Mouse (Mus musculus) embryonic facial prominence, embryonic 11.5 days (tissue): ENCODE data around the gene Slc25a45. TPM values are rescaled to one million over a fixed set of nuclear protein-coding genes. Genes with fewer than 3 reads are reported as not detected.

ENCODE experiments used
- ATAC-seq: fragments of 200-750 bp; cut with Nextera tagmentation; replicated peaks from 2 replicates; pipeline ENCODE4 v1.8.0; 2017; ENCODE audit warnings: low read depth; ENCODE audit not compliant: insufficient number of reproducible peaks, low FRiP score, low TSS enrichment
- DNase-seq: peaks from one replicate; pipeline ENCODE4 v3.0.0-alpha.2; 2015; ENCODE audit warnings: low spot score
- H3K27ac ChIP-seq: fragments of 300-500 bp; sonication (generic); replicated peaks from 2 replicates; pipeline ENCODE4 v1.5.1; 2014; ENCODE audit warnings: mild to moderate bottlenecking, low read depth, low read length, control low read depth
- H3K27me3 ChIP-seq: fragments of 300-500 bp; sonication (generic); 2 replicates; pipeline ENCODE4 v1.6.1; 2014; ENCODE audit warnings: mild to moderate bottlenecking, low read length, moderate library complexity, mixed read lengths; ENCODE audit not compliant: control insufficient read depth, insufficient read depth
- H3K36me3 ChIP-seq: fragments of 300-500 bp; sonication (generic); replicated peaks from 2 replicates; pipeline ENCODE4 v1.6.1; 2014; ENCODE audit warnings: low read depth, mild to moderate bottlenecking, low read length, moderate library complexity, mixed read lengths; ENCODE audit not compliant: control insufficient read depth, insufficient read depth
- H3K4me1 ChIP-seq: fragments of 300-500 bp; sonication (generic); 2 replicates; pipeline ENCODE4 v1.6.1; 2014; ENCODE audit warnings: low read length, mixed read lengths; ENCODE audit not compliant: control insufficient read depth, insufficient read depth
- H3K4me2 ChIP-seq: fragments of 300-500 bp; sonication (generic); 2 replicates; pipeline ENCODE4 v1.6.1; 2014; ENCODE audit warnings: low read depth, mild to moderate bottlenecking, control low read depth, low read length, moderate library complexity
- H3K4me3 ChIP-seq: fragments of 300-500 bp; sonication (generic); 2 replicates; pipeline ENCODE4 v1.5.1; 2014; ENCODE audit warnings: low read depth, low read length, control low read depth
- H3K9ac ChIP-seq: fragments of 300-500 bp; sonication (generic); replicated peaks from 2 replicates; pipeline ENCODE4 v1.6.1; 2014; ENCODE audit warnings: mild to moderate bottlenecking, control low read depth, low read length
- H3K9me3 ChIP-seq: fragments of 300-500 bp; sonication (generic); replicated peaks from 2 replicates; pipeline ENCODE4 v1.6.1; 2016; ENCODE audit warnings: mild to moderate bottlenecking, low read length, inconsistent platforms, mixed read lengths; ENCODE audit not compliant: control insufficient read depth
- WGBS: fragments of 180-500 bp; shearing (Covaris S2); extraction: QIAGEN DNeasy Blood & Tissue Kit; methylation state at CpG from one replicate; pipeline ENCODE4 v1.1.7; 2014; 5-methylcytosine and 5-hydroxymethylcytosine counted together
- polyA plus RNA-seq: library from polyadenylated mRNA; unstranded; fragments of >200 nt; fragmentation: Nextera tagmentation; extraction: Ambion mirVana; gene quantifications from 2 replicates; pipeline ENCODE4 v1.2.1, GENCODE M21; 2014

Gene Slc25a45
- polyA plus RNA-seq, 1 experiment from 2014 or later, result 0.87 TPM

DNA sequence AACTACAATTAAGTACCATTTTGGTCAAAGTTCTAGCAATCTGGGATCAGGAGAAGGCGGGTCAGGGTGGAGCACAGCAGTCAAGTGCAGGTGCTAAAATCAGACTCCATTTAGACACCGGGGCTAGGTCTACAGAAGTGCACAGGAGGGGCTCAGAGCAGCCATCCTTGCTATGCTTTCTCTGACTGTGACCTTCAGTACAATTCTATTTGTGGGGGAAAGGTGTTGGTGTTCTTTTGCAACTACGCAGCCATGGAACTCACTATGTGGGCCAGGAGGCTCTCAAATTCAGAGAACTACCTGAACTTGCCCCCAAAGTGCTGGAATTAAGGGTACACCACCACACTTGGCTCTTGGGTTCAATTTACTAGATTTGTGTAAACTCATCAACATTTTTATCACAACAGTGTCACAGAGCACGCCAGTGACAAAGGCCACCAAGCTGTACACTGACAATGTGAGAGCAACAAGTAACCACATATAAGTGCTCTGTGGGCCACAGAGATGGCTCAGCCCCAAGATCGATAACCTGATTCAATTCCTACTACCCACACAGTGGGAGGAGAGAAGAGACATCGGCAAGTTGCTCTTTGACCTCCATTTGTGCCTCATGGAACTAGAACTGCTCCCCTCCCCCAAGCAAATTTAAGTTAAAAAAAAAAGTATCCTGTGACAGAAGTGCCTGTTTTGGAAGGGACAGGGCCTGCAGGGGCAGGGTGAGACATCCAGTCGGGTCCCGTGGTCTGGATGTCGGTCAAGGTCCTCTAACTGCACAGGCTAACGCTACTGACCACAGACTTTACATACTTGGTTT is 44.1 kb upstream of the Slc25a45 start:
- H3K4me1 ChIP-seq, result no peaks in the 10 kb centered on the region
- H3K27ac ChIP-seq, result no peak overlapping the region
- WGBS, result 83% methylated on average over 10 of the region's 10 CpGs
- no peak overlapping the region for H3K4me3 ChIP-seq
- no peak overlapping the region for H3K4me2 ChIP-seq
- DNase-seq (no peak), ATAC-seq (no peak)
- no peaks in the 10 kb centered on the region for H3K36me3 ChIP-seq
- H3K9ac ChIP-seq, result no peak overlapping the region
- no peaks in the 10 kb centered on the region for H3K27me3 ChIP-seq
- H3K9me3 ChIP-seq, result no peaks in the 10 kb centered on the region

DNA sequence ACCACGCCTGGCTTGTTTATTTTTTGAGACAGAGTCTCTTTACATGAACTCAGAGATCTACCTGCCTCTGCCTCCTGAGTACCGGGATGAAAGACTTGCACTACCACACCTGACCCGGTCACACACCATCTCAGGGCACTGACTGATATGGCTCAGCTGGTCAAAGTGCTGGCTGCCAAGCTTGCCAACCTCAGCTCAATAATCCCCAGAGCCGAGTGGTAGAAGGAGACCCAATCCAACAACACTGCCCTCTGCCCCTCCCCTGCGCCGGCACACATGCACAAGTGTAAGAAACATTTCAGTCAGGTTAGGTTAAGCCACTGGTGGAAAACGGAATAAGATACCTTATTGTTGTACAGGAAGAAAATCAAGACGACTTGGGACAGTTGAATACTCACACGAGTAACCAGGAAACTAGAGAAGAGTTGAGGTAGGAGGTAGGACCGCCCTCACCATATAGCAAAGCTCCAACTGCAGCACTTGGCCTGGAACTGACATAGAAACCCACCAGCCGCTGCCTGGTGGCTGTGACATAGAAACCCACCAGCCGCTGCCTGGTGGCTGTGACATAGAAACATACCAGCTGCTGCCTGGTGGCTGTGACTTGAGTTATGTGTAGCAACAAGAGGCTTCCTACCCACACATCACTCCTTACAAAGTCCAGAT is 43.2 kb upstream of the Slc25a45 start:
- ATAC-seq (no peak), DNase-seq (no peak)
- no peaks in the 10 kb centered on the region for H3K4me1 ChIP-seq
- no peak overlapping the region for H3K4me3 ChIP-seq
- no peak overlapping the region for H3K9ac ChIP-seq
- no peaks in the 10 kb centered on the region for H3K27me3 ChIP-seq
- WGBS, result 89% methylated on average over 12 of the region's 12 CpGs
- no peak overlapping the region for H3K4me2 ChIP-seq
- H3K9me3 ChIP-seq, result no peaks in the 10 kb centered on the region
- H3K36me3 ChIP-seq, result no peaks in the 10 kb centered on the region
- H3K27ac ChIP-seq, result no peak overlapping the region

DNA sequence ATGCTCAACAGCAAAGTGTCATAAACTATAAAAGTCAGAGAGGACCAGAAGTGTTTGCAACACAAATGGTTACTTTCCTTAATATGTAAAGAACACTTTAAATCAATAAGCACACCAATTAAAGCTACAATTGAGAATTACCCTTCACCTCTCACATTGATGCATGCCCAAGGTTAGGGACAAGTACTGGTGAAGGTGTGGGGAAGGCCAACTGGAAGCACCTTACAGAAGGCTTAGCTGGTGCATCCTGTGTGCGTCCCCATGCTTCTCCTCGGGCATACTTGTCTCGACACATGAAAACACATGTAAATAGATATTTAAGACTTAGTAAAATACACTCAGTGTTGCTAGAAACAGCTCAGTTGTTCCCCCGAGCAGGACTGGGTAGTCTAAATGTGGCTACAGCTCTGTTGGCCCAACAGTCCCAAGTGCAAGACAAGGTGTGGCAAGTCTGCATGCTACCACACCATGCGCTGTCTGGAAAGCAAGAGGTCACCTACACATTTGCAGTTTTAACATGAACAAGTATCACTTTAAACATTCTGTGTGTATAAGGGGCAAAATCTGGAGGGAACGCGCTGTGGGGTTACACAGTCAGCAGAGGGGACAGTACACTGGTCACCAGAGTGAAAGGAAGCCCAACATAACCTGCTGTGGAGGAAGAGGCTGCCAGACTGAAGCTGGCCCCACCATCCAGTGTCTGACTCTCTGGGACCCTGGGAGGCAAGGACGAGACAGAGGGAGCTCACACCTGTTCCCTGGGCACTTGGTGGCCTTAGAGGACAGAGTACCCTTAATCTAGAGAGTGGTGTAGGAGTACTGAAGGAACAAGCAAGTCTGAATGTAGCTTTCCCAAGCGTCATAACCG is 42.3 kb upstream of the Slc25a45 start:
- no peak for ATAC-seq
- WGBS, result 90% methylated on average over 10 of the region's 10 CpGs
- H3K4me2 ChIP-seq, result no peak overlapping the region
- DNase-seq, result no peak
- H3K27ac ChIP-seq, result no peak overlapping the region
- H3K9me3 ChIP-seq, result no peaks in the 10 kb centered on the region
- no peaks in the 10 kb centered on the region for H3K27me3 ChIP-seq
- H3K36me3 ChIP-seq, result no peaks in the 10 kb centered on the region
- H3K9ac ChIP-seq, result no peak overlapping the region
- no peak overlapping the region for H3K4me3 ChIP-seq
- no peaks in the 10 kb centered on the region for H3K4me1 ChIP-seq

DNA sequence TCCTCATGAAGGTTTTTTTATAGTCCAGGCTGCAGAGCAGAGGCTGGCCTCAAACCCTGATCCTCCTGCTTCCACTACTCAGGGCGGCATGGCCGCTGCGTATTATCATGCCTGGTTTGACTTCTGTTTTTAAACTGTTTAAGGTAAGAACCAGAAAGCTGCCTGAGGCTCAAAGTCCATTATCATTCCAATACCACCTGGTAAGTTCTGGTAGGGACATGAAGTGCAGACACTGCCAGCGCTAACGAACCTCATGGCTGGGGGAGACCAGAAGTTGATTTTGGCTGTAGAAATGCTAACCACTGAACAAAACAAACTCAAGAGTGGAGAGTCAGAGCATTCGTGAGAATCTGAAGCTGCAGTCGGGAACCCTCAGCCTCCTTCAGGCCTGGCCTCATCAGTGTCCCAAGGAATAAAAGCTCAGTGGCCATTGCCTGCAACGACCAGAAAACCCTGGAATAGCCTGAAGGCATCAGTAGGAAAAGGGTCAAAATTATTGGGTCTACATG is 41.6 kb upstream of the Slc25a45 start:
- Histone ChIP-seq H3K4me3 (no peak overlapping the region), H3K27ac (no peak overlapping the region), H3K9ac (no peak overlapping the region), H3K27me3 (no peaks in the 10 kb centered on the region), H3K36me3 (no peaks in the 10 kb centered on the region), H3K4me2 (no peak overlapping the region), H3K4me1 (no peaks in the 10 kb centered on the region), H3K9me3 (no peaks in the 10 kb centered on the region)
- ATAC-seq (no peak), DNase-seq (no peak)
- WGBS, result 78% methylated on average over 8 of the region's 8 CpGs

DNA sequence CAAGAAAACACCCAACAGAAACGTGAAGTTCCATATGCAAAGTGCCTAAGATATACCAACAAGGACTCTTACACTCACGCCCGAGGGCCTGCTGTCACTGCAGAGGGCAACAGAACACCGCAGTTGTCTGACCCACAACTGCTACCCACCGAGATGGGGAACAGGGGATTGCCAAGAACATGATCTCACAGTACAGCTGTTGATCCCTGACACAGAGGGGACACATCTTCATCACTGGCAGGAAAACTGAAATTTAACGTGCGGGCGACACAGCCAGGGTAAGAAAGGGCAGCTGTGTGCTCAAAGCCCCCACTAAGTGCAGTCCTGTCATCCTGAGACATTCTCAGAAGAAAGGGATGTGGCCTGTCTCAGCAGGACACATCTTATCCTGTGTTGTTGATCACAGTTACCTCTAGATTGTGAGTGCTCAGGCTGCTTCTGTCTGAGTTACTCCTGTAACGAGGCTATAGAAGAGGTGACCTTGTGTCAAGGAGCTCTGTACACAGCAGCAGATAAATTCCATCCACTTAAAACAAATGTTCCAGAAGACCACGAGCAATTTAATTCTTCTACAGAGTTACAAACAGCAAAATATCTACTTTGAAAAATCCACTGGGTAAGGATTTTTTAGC is 40.6 kb upstream of the Slc25a45 start:
- Histone ChIP-seq H3K36me3 (no peaks in the 10 kb centered on the region), H3K4me1 (no peaks in the 10 kb centered on the region), H3K9ac (no peak overlapping the region), H3K27me3 (no peaks in the 10 kb centered on the region), H3K4me2 (no peak overlapping the region), H3K9me3 (no peaks in the 10 kb centered on the region), H3K27ac (no peak overlapping the region), H3K4me3 (no peak overlapping the region)
- ATAC-seq (no peak), DNase-seq (no peak)
- 70% methylated on average over 10 of the region's 10 CpGs for WGBS

DNA sequence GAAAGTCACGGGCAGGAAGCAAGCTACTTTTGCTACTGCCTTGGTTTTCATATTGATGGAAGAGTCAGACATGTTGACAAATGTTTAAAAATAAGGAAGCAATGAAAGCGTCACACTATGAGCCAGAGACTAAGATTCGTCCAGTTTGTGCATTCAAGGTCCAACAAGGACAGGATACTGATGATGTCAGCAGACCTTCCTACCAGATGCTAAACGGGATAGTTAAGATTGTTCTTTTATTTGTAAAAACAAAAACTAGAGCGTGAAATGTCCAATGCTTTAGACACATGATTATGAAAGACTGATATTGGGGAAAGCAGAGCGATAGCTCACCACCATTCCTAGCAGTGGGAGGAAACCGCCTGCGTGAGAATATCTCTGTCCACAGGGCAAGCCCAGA is 40.0 kb upstream of the Slc25a45 start:
- no peaks in the 10 kb centered on the region for H3K4me1 ChIP-seq
- 87% methylated on average over 8 of the region's 8 CpGs for WGBS
- no peak for DNase-seq

DNA sequence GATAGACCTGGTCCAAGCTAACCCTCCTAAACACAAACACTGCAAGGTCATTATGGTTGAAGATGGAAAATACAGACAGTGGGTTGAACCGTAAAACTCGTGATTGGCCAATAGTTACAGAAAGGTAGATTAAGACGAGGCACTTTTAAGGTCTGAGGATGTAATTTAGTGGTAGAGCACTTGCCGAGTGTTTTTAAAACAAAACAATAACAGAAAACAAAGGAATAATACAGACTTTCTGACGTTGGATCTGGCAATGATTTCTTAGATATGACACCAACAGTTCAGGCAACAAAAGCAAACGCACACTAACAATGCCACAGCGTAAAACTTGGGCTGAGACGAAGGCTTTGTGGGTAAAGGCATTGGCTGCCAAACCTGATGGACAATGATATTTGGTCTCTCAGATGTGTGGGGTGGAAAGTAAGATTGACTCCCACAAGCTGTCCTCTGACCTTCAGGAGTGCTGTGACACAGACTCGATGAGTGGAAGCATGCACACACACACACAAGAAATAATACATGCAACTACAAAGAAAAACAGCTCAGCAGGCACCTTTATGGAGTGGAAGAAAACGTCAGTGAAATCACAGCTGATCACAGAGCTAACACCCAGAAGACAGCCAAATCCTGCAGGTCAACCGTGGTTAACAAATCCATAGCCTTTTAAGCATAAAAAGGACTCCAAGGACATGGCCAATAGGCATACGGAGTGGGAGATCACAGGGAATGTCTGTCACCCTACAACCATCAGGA is 39.3 kb upstream of the Slc25a45 start:
- H3K36me3 ChIP-seq, result no peaks in the 10 kb centered on the region
- WGBS, result 84% methylated on average over 12 of the region's 12 CpGs
- no peak overlapping the region for H3K27ac ChIP-seq
- H3K9me3 ChIP-seq, result no peaks in the 10 kb centered on the region
- H3K4me1 ChIP-seq, result no peaks in the 10 kb centered on the region
- no peaks in the 10 kb centered on the region for H3K27me3 ChIP-seq
- no peak overlapping the region for H3K9ac ChIP-seq
- ATAC-seq, result no peak
- no peak for DNase-seq
- H3K4me2 ChIP-seq, result no peak overlapping the region
- no peak overlapping the region for H3K4me3 ChIP-seq

More for the DNA sequence above, 40.0 kb upstream of the Slc25a45 start:
- Histone ChIP-seq H3K9me3 (no peaks in the 10 kb centered on the region), H3K27me3 (no peaks in the 10 kb centered on the region), H3K27ac (no peak overlapping the region), H3K4me2 (no peak overlapping the region), H3K36me3 (no peaks in the 10 kb centered on the region), H3K4me3 (no peak overlapping the region), H3K9ac (no peak overlapping the region)
- no peak for ATAC-seq
